Mouse (Mus musculus) thymus, postnatal 36 days (tissue): Measurements from ENCODE around the gene Gm17651.
A peak's percentile ranks its signal among the peaks of the same experiment; 100 is the strongest.

Experiments
- DNase-seq, 2 experiments: peaks; one replicate each; pipeline ENCODE4 v3.0.0; 2022; ENCODE audit warnings: mixed read lengths in 2 of 2

Gm17651 gene

GRCm38 (mm10) chr3:97678416-97678815 is 3.9 kb upstream of the Gm17651 start:
- DNase-seq: no peak

DNA sequence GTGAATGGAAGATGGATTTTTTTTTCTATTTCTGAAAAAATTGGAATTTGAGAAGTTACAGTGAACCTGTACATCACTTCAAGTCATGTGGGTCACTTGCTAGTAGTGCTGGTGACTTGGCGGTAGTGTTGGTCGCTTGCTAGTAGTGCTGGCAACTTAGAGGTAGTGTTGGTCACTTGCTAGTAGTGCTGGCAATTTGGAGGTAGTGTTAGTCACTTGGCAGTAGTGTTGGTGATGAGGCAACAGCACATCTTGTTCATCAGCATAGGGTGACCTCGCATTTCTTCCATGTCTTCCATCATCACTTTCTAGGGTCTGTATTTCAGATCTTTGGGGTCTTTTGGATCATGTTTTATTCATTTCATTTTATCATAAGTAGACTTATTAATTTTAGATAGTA is 1.6 kb upstream of the Gm17651 start:
- DNase-seq: no peak

DNA sequence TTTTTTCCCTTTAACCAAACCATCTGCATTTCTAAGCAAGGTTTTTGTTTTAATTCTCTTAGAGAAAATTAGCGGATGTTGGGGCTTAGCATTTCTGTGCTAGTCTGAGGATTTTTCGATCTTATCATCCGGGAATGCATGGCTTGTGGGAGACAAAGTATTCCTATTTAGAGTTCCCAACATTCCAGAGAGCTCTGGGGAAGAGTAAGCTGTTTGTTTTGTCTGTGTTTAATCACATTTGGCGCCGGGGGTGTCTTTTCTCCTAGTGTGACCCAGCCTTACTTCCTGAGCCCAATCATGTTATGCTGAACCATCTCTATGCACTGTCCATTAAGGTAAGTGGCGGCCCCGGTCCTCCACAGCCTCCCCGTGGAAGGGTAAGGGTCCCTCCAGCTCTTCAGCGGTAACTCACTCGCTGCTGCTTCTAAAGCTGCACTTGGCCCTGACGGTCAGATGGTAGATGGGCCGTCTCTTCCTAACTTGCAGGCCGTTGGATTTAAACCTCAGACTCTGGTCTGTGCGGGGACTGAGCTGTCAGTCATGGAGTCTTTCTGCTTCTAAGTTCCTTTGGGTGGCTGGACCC is 7.3 kb downstream of the Gm17651 start:
- DNase-seq: no peak

GRCm38 (mm10) chr3:97666154-97666553 is 8.3 kb downstream of the Gm17651 start:
- DNase-seq: no peak

DNA sequence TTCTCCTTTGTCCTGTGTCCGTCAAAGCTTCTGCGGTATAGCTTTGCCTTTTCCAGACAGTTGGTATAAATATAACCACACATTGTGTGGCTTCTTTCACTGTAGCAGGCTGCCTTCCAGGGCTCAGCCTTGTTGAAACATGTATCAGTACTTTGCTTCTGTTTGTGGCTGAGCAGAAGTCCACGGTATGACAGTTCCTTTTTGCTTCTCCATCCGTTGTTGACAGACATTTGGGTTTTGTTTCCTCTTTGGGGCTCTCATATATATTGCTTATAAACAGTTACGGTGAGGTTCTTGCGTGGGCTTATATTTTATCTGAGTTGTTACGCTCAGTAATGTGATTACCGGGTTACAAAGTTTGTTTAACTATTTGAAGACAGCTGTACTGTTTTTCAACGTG is 9.0 kb downstream of the Gm17651 start:
- DNase-seq: no peak

GRCm38 (mm10) chr3:97661206-97661605 is 13.3 kb downstream of the Gm17651 start:
- DNase-seq: no peak

- no peak for DNase-seq
Observed at GRCm38 (mm10) chr3:97659746-97660145, 14.7 kb downstream of the Gm17651 start.

GRCm38 (mm10) chr3:97658426-97659193 is 15.9 kb downstream of the Gm17651 start:
- DNase-seq: no peak

- DNase-seq: peak; percentile 98 to 99
Observed at GRCm38 (mm10) chr3:97657655-97658411, 16.7 kb downstream of the Gm17651 start, which contains the start of gene Prkab2. Gene Prkab2, plus strand, starts transcription at chr3:97658193.

DNA sequence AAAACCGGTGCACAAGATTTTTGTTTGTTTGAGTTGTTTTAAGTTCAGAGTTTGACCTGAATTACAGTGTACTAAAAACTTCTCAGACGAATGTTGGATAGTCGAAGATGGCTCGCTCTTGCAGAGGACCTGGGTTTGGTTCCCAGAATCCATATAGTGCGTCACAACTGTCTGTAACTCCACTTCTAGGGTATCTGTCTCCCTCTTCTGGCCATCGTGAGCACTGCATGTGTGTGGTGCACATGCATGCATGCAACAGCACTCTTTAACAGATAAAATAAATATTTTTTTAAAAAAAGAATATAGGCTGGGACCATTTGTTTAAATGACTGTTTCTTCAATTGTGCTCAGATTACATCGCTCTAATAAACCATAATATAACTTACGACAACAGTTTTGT is 19.6 kb downstream of the Gm17651 start:
- peak; percentile 44 to 46 for DNase-seq

- DNase-seq: no peak
Observed at GRCm38 (mm10) chr3:97653781-97654180, 20.7 kb downstream of the Gm17651 start.

GRCm38 (mm10) chr3:97651604-97652003 is 22.9 kb downstream of the Gm17651 start:
- DNase-seq: no peak

DNA sequence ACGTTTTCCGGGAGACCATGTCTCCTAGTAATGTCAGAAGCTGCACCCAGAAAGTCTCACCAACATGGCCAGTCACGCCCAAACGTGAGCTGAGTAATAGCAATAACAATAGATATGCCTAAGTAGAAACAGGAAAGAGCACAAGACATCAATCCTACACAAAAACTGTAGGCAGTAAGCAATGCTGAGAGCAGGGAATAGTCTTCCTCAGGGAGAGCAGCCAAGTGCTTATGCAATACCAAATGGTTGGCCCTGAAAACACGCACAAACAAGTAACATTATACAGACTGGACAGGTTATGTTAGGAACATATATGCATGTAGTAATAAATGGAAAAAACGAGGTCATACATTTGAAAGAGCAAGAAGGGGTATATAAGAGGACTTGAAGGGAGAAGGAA is 25.0 kb downstream of the Gm17651 start:
- DNase-seq: no peak

- no peak for DNase-seq
Observed at GRCm38 (mm10) chr3:97649022-97649421, 25.5 kb downstream of the Gm17651 start.

- no peak for DNase-seq
Observed at GRCm38 (mm10) chr3:97648518-97648917, 26.0 kb downstream of the Gm17651 start.

DNA sequence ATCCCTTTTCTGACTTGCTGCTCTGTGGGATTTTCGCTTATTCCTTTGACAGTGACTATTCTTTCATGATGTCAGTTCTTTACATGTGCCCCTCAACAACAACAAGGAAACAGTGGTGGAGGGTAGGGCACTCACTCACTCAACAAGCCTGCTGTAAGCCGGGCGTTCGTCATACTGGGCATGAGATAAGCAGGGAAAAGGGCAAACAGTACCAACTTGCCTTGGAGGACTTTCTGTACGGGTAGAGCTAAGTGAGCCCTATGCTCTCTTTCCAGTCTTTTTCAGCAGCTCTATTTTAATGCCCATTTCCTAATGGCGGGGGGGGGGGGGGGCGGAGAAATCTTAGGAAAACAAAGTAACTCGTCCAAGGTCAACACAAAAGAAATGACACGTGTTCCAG is 32.5 kb downstream of the Gm17651 start:
- no peak for DNase-seq

DNA sequence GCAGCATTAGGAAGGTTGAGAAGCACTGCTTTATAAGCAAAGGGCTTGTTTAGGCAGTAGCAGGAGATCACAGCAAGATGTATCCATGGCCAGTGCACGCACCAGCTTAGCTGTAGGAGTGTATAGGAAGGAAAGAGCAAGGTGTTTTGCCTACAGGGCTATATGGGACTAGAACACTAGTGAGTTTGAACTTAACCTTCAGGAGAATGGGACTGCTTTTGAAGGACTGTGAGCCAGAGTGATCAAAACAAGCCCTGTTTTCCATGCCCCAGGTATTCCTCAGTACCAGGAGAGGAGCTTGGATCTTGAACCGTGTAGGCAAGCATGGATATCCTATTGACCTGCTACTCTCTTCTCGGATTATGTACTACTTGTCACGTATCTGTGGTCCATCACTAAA is 33.1 kb downstream of the Gm17651 start:
- no peak for DNase-seq

- no peak for DNase-seq
Observed at GRCm38 (mm10) chr3:97634288-97634761, 40.2 kb downstream of the Gm17651 start.

- DNase-seq: no peak
Observed at GRCm38 (mm10) chr3:97633456-97633855, 41.0 kb downstream of the Gm17651 start.

GRCm38 (mm10) chr3:97631258-97631860 is 43.1 kb downstream of the Gm17651 start:
- DNase-seq: no peak

DNA sequence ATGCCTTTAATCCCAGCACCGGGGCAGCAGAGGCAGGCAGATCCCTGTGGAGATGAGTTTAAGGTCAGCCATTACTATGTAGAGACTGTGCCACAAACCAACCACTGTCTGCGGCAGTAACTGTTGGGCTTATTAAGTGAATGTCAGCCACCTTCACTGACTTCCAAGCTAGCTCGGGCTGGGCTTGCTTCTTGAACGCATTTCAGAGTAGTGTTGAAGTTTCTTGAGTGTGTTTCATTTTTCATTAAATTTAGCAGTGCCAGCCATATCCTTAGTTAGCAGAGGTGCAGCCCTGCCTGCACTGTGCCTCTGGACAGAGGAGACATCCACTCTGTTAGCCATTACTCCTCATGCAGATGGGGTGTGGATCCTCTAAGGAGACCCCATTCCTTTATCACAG is 43.7 kb downstream of the Gm17651 start:
- DNase-seq: no peak

DNA sequence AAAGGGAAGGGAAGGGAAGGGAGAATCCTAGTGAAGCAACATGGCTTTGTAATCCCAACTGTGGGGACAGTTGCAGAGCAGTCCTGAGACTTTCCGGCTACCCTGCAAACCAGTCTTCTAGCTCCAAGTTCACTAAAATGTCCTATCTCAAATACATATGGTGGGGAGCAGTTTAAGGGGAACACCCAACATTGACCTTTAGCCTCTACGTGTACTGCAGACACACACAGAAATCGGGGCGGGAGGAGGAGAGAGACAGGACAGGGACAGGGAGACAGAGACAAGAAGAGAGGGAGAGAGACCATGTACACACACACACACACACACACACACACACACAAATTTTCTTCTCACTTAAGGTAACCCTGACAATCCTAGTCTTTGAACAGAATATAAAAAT is 44.6 kb downstream of the Gm17651 start:
- DNase-seq: no peak

- peak; percentile 75 to 83 for DNase-seq
Observed at GRCm38 (mm10) chr3:97628391-97629001, 46.0 kb downstream of the Gm17651 start, which contains the start of gene Fmo5. Gene Fmo5, plus strand, starts transcription at chr3:97628804.
